Mouse (Mus musculus): ENCODE data around the gene Peak1.

- no peak for TF ChIP-seq EP300 (IDR thresholded peaks at IDR 0.05)
- TF ChIP-seq CTCF (IDR thresholded peaks at IDR 0.05) = no peak
Observed at GRCm38 (mm10) chr9:56304526-56304925, 113.3 kb downstream of the Peak1 start.

All from lung, postnatal 0 days (tissue).